Mouse (Mus musculus) lung, embryonic 15.5 days (tissue): ENCODE data around the gene Gna14. TPM values are rescaled to one million over a fixed set of nuclear protein-coding genes. Genes with fewer than 3 reads are reported as not detected.

Source experiments
- ATAC-seq: fragments of 200-750 bp; cut with Nextera tagmentation; 2 replicates; pipeline ENCODE4 v1.8.0; 2017; ENCODE audit warnings: moderate number of reproducible peaks, borderline replicate concordance; ENCODE audit not compliant: low FRiP score, low TSS enrichment; ENCODE audit errors: extremely low read depth
- H3K27ac ChIP-seq: fragments of 300-500 bp; sonication (generic); 2 replicates; pipeline ENCODE4 v1.5.1; 2015; ENCODE audit warnings: moderate library complexity, mild to moderate bottlenecking, inconsistent platforms
- H3K27me3 ChIP-seq: fragments of 300-500 bp; sonication (generic); 2 replicates; pipeline ENCODE4 v1.6.1; 2015; ENCODE audit warnings: inconsistent platforms
- H3K36me3 ChIP-seq: fragments of 300-500 bp; sonication (generic); 2 replicates; pipeline ENCODE4 v1.6.1; 2015; ENCODE audit warnings: inconsistent platforms
- H3K4me1 ChIP-seq: fragments of 300-500 bp; sonication (generic); 2 replicates; pipeline ENCODE4 v1.6.1; 2015; ENCODE audit warnings: inconsistent platforms
- H3K4me2 ChIP-seq: fragments of 300-500 bp; sonication (generic); 2 replicates; pipeline ENCODE4 v1.6.1; 2015; ENCODE audit warnings: inconsistent platforms, mild to moderate bottlenecking, moderate library complexity
- H3K4me3 ChIP-seq: fragments of 300-500 bp; sonication (generic); 2 replicates; pipeline ENCODE4 v1.5.1; 2015; ENCODE audit warnings: mild to moderate bottlenecking, inconsistent platforms
- H3K9ac ChIP-seq: fragments of 300-500 bp; sonication (generic); 2 replicates; pipeline ENCODE4 v1.6.1; 2015; ENCODE audit warnings: inconsistent platforms
- H3K9me3 ChIP-seq: fragments of 300-500 bp; sonication (generic); 2 replicates; pipeline ENCODE4 v1.6.1; 2016; ENCODE audit warnings: inconsistent platforms
- WGBS: fragments of 180-500 bp; shearing (Covaris S2); methylation state at CpG from one replicate; pipeline ENCODE4 v1.1.7; 2015; 5-methylcytosine and 5-hydroxymethylcytosine counted together
- polyA plus RNA-seq: library from polyadenylated mRNA; unstranded; fragments of >200 nt; fragmentation: Nextera tagmentation; extraction: Ambion mirVana; gene quantifications from 2 replicates; pipeline ENCODE4 v1.2.1, GENCODE M21; 2015

Gene Gna14
- polyA plus RNA-seq, 1 experiment from 2014 or later: 12.4 TPM

- H3K27me3 ChIP-seq: no peaks in the 10 kb centered on the region
- no peak overlapping the region for H3K4me3 ChIP-seq
- H3K36me3 ChIP-seq: no peaks in the 10 kb centered on the region
- no peaks in the 10 kb centered on the region for H3K9me3 ChIP-seq
- no peak overlapping the region for H3K4me2 ChIP-seq
- peaks cover 3% of the 10 kb centered on the region; the same call in 1 of the 2 replicates for H3K4me1 ChIP-seq
- no peak for ATAC-seq
- WGBS: 78% methylated on average over 6 of the region's 6 CpGs
- H3K9ac ChIP-seq: no peak overlapping the region
- H3K27ac ChIP-seq: no peak overlapping the region
Measured at GRCm38 (mm10) chr19:16457127-16457526, 21.6 kb downstream of the Gna14 start.

DNA sequence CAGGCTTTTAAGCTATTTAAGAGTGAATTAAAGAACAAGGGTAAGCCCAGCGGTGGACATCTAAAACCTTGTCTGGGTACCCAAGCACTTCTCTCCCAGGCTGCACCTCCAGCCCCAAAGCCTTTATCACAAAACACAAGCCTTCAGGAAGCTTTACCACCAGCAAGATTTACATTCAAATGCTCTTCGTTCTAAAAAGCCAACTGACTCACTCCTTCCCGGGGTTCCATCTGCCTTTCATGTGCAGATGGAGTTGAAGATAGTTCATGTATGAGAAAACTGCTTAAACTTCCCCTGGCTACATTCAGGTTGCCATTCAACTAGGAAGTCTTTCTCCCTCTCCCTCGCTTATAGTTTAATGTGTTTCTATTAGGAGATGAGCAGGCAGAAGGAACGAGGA, 23.8 kb downstream of the Gna14 start:
- ATAC-seq: no peak
- no peak overlapping the region for H3K27ac ChIP-seq
- H3K9ac ChIP-seq: no peak overlapping the region
- no peaks in the 10 kb centered on the region for H3K36me3 ChIP-seq
- H3K27me3 ChIP-seq: no peaks in the 10 kb centered on the region
- H3K4me1 ChIP-seq: peaks cover 3% of the 10 kb centered on the region; the same call in 1 of the 2 replicates
- H3K4me2 ChIP-seq: no peak overlapping the region
- no peak overlapping the region for H3K4me3 ChIP-seq
- 66% methylated on average over 5 of the region's 5 CpGs for WGBS
- H3K9me3 ChIP-seq: no peaks in the 10 kb centered on the region

DNA sequence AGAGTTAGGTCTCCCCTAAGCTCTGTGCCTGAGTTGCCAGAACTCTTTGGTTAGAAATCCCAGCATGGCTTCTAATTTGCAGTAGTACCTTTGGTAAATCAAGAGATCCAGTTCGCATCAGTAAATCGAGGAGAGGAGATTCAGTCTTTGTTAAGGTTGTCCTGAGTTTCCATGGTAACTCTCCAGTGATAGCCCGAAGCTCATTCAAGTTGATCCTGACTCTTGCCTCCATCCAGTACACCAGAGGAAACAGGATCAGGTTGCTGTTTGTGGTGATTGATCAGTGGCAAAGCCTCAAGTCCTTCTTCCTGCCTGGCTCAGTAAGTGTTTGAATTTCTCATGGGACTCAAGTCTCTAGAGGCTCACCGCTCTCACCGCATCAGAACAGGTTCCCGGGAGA, 24.7 kb downstream of the Gna14 start:
- Histone ChIP-seq H3K9me3 (no peaks in the 10 kb centered on the region), H3K4me1 (peaks cover 3% of the 10 kb centered on the region; the same call in 1 of the 2 replicates), H3K4me2 (no peak overlapping the region), H3K4me3 (no peak overlapping the region), H3K9ac (no peak overlapping the region), H3K27ac (no peak overlapping the region), H3K36me3 (no peaks in the 10 kb centered on the region), H3K27me3 (no peaks in the 10 kb centered on the region)
- ATAC-seq: no peak
- WGBS: 64% methylated on average over 6 of the region's 6 CpGs

GRCm38 (mm10) chr19:16460831-16461230, 25.3 kb downstream of the Gna14 start:
- H3K4me1 ChIP-seq: peaks cover 3% of the 10 kb centered on the region; the same call in 1 of the 2 replicates
- H3K36me3 ChIP-seq: no peaks in the 10 kb centered on the region
- no peak overlapping the region for H3K4me2 ChIP-seq
- no peak overlapping the region for H3K9ac ChIP-seq
- no peak overlapping the region for H3K27ac ChIP-seq
- H3K9me3 ChIP-seq: no peaks in the 10 kb centered on the region
- H3K4me3 ChIP-seq: no peak overlapping the region
- ATAC-seq: no peak
- WGBS: 84% methylated on average over 14 of the region's 14 CpGs
- H3K27me3 ChIP-seq: no peaks in the 10 kb centered on the region

DNA sequence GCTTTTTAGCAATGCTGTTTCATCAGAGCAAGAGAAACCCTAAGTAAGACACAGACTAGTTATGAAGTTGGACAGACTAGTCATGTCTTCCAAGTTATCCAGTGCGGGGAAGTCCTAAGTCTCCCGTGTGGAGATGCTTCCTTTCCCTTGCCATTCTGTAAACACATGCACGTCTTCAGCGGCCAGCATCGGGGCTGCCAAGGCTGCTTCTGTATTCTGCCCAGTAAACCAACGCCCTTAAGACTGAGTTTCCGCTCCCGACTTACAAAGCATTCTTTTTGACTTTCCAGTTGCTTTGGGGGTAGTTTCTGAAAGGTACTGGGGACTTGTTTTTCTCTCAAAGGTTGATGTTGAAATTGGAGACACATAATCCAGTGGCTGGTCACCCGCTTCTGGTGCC, 26.9 kb downstream of the Gna14 start:
- Histone ChIP-seq H3K4me3 (no peak overlapping the region), H3K9me3 (no peaks in the 10 kb centered on the region), H3K27ac (peak overlapping the region; percentile 46; the same call in 1 of the 2 replicates), H3K4me1 (no peaks in the 10 kb centered on the region; the same call in 1 of the 2 replicates), H3K9ac (no peak overlapping the region), H3K4me2 (0 out of 2 replicates have a peak overlapping the region, but pooled peaks have one; percentile 8), H3K36me3 (no peaks in the 10 kb centered on the region), H3K27me3 (no peaks in the 10 kb centered on the region)
- WGBS: 48% methylated on average over 9 of the region's 9 CpGs
- no peak for ATAC-seq

DNA sequence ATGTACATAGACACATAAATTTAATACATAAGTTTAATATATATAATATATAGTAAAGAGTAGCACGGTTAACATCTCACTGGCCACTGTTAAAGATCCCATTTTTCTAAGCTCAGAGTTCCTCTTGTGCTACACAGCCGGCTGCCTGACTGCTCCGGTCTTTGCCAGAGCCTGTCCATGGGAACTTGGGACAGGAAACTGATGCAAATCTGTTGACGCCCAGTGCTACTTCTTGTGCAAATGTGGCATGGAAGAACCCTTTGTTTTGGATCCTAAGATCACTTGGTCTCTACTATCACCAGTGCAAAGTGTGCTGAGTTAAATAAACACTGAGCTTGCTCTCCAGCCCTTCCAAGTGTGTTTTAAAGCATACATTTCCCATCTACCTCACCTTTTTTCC, 29.2 kb downstream of the Gna14 start:
- Histone ChIP-seq H3K4me2 (no peak overlapping the region), H3K27me3 (no peaks in the 10 kb centered on the region), H3K9ac (no peak overlapping the region), H3K27ac (0 out of 2 replicates have a peak overlapping the region, but pooled peaks have one; percentile 4), H3K4me1 (no peaks in the 10 kb centered on the region; the same call in 1 of the 2 replicates), H3K36me3 (no peaks in the 10 kb centered on the region), H3K4me3 (no peak overlapping the region), H3K9me3 (no peaks in the 10 kb centered on the region)
- ATAC-seq: no peak
- 41% methylated on average over 4 of the region's 4 CpGs for WGBS

DNA sequence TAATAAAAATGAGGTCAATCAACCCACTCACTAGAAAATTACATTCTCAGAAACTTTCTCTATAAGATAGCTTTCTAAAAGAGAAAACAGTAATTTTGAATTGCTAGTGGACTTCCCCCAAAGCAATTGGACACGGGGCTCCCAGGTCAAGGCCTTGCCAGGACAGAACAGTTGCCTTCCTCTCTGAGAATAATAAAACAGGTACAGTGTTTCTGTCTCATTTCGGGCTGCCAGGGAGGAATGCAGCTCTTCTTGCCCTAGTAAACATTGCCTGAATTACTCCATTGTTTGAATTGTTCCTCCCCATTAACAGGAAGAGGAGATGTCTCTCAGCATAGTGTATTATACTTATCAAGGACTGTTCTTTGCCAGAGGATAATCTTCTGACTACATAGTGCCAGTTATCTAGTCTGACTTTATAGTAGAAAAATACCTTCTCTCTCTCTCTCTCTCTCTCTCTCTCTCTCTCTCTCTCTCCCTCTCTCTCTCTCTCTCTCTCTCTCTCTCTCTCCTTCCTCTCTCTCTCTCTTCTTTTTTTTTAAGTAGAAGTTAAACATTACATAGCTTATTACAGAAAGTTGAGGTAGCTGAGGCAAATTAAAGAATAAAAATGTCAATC, 33.3 kb downstream of the Gna14 start:
- H3K9ac ChIP-seq: no peak overlapping the region
- H3K4me2 ChIP-seq: no peak overlapping the region
- H3K27me3 ChIP-seq: no peaks in the 10 kb centered on the region
- ATAC-seq: no peak
- no peaks in the 10 kb centered on the region for H3K36me3 ChIP-seq
- H3K9me3 ChIP-seq: no peaks in the 10 kb centered on the region
- no peak overlapping the region for H3K27ac ChIP-seq
- H3K4me3 ChIP-seq: no peak overlapping the region
- 42% methylated on average over 2 of the region's 2 CpGs for WGBS
- H3K4me1 ChIP-seq: no peaks in the 10 kb centered on the region

- Histone ChIP-seq H3K4me3 (no peak overlapping the region), H3K27ac (no peak overlapping the region), H3K9ac (no peak overlapping the region), H3K36me3 (no peaks in the 10 kb centered on the region), H3K4me2 (no peak overlapping the region), H3K9me3 (no peaks in the 10 kb centered on the region), H3K27me3 (no peaks in the 10 kb centered on the region), H3K4me1 (peaks cover 4% of the 10 kb centered on the region)
- ATAC-seq: no peak
- WGBS: 73% methylated on average over 5 of the region's 5 CpGs
Measured at GRCm38 (mm10) chr19:16472655-16473054, 37.1 kb downstream of the Gna14 start.

DNA sequence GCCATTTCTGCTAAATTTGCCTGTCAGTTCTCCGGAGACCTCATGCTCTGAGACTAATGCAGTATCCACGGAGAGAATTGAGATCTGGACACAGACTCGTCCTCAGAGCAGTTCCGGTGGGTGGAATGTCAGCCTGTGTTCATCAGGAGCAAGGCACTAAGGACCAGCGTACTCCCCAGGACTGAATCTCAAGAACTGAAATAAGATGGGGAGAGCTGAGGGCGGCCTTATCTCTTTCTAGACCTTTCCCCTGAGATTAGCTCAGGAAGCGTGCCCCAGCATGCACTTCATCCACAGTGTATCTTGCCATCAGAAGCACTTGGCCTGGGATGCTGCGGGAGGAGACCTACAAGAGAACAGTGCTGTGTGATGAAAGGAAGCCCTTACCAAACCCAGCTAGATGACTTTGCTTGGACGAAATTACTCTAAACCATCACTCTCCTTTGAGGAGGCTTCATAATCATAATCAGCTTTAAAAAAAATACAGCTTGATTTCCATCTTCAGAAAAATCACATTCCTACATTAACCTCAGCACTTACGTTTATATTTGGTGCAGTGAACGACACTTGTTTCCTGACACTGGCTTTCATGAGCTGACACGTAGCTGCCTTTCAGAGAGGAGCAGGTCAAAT, 41.9 kb downstream of the Gna14 start:
- H3K9me3 ChIP-seq: no peaks in the 10 kb centered on the region
- H3K4me2 ChIP-seq: no peak overlapping the region
- H3K4me1 ChIP-seq: peaks cover 13% of the 10 kb centered on the region
- 0 out of 2 replicates have a peak overlapping the region, but pooled peaks have one; percentile 12 for H3K27ac ChIP-seq
- no peak overlapping the region for H3K4me3 ChIP-seq
- no peaks in the 10 kb centered on the region for H3K27me3 ChIP-seq
- no peak for ATAC-seq
- H3K36me3 ChIP-seq: no peaks in the 10 kb centered on the region
- 62% methylated on average over 12 of the region's 12 CpGs for WGBS
- no peak overlapping the region for H3K9ac ChIP-seq

DNA sequence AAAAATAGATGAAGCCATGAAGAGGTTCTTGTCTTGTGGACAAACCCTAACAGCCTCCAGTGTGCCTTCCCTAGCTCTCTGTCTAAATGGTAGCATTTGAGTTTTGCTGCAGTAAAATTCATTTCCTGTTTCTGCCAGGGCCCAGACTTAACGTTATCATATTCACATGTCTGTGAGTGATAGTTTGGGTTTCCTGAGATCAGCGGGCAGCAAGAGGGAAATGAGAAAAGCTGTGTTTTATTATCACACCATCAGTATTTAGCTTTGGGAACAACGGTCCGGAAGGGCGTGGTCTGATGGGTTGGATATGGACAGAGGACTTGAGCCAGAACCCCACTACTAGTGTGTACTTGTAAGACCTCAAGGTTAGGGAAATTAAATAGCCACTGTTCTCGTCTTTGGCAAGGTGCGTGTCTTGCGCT, 42.6 kb downstream of the Gna14 start:
- H3K27me3 ChIP-seq: no peaks in the 10 kb centered on the region
- no peaks in the 10 kb centered on the region for H3K9me3 ChIP-seq
- H3K4me3 ChIP-seq: no peak overlapping the region
- ATAC-seq: peak; percentile 68; the same call in 1 of the 2 replicates
- H3K27ac ChIP-seq: 0 out of 2 replicates have a peak overlapping the region, but pooled peaks have one; percentile 12
- H3K36me3 ChIP-seq: no peaks in the 10 kb centered on the region
- no peak overlapping the region for H3K9ac ChIP-seq
- no peak overlapping the region for H3K4me2 ChIP-seq
- 41% methylated on average over 8 of the region's 8 CpGs for WGBS
- peaks cover 13% of the 10 kb centered on the region for H3K4me1 ChIP-seq

GRCm38 (mm10) chr19:16482047-16482446, 46.5 kb downstream of the Gna14 start:
- 73% methylated on average over 3 of the region's 3 CpGs for WGBS

GRCm38 (mm10) chr19:16484237-16484636, 48.7 kb downstream of the Gna14 start:
- Histone ChIP-seq H3K9me3 (no peaks in the 10 kb centered on the region), H3K9ac (no peak overlapping the region), H3K4me2 (no peak overlapping the region), H3K27me3 (no peaks in the 10 kb centered on the region), H3K4me1 (no peaks in the 10 kb centered on the region), H3K27ac (no peak overlapping the region), H3K36me3 (no peaks in the 10 kb centered on the region), H3K4me3 (no peak overlapping the region)
- WGBS: 84% methylated on average over 10 of the region's 10 CpGs
- no peak for ATAC-seq

More at GRCm38 (mm10) chr19:16482047-16482446, 46.5 kb downstream of the Gna14 start:
- Histone ChIP-seq H3K9me3 (no peaks in the 10 kb centered on the region), H3K4me3 (no peak overlapping the region), H3K36me3 (no peaks in the 10 kb centered on the region), H3K27me3 (no peaks in the 10 kb centered on the region), H3K27ac (no peak overlapping the region), H3K4me2 (no peak overlapping the region), H3K4me1 (peaks cover 13% of the 10 kb centered on the region), H3K9ac (no peak overlapping the region)
- ATAC-seq: no peak
